Mouse (Mus musculus) lung, adult 10 weeks (tissue): ENCODE measurements around the gene Frmd8. TPM values are rescaled to one million over a fixed set of nuclear protein-coding genes. Genes with fewer than 3 reads are reported as not detected.

Experiments
- polyA plus RNA-seq: library from polyadenylated mRNA; stranded (reverse); fragments of 350-450 nt; fragmentation: Illumina TruSeq; extraction: RNeasy Lipid Tissue Mini Kit (QIAGEN cat#74804); gene quantifications from one replicate; pipeline ENCODE4 v1.2.3, GENCODE M21; 2014; ENCODE audit warnings: low read depth, low replicate concordance; ENCODE audit not compliant: insufficient read depth

The Frmd8 gene
- 15.0 TPM for polyA plus RNA-seq

GRCm38 (mm10) chr19:5874969-5875480 is at the start of gene Frmd8:
Gene Frmd8 (minus strand): TSS chr19:5875274.

GRCm38 (mm10) chr19:5924713-5925093 is 49.6 kb upstream of the Frmd8 start, which contains the start of gene Cdc42ep2:
Gene Cdc42ep2 (minus strand): TSS chr19:5924816.

GRCm38 (mm10) chr19:5913007-5913719 is 38.1 kb upstream of the Frmd8 start, which contains the start of gene Dpf2:
Gene Dpf2 (minus strand): TSS chr19:5913010.

GRCm38 (mm10) chr19:5894002-5894678 is 19.1 kb upstream of the Frmd8 start, which contains the start of gene Tigd3:
Gene Tigd3 (minus strand): TSS chr19:5894149.

GRCm38 (mm10) chr19:5877618-5878361 is 2.7 kb upstream of the Frmd8 start, which contains the start of gene Slc25a45:
Gene Slc25a45 (plus strand): TSS chr19:5877808.

Other genes with a start within 250 kb of the Frmd8 start
- gene Rela, start 237.8 kb downstream of the Frmd8 start, polyA plus RNA-seq: 49.7 TPM
- gene Sipa1, start 211.6 kb downstream of the Frmd8 start, polyA plus RNA-seq: 35.8 TPM
- gene Map3k11, start 186.5 kb downstream of the Frmd8 start, polyA plus RNA-seq: 39.2 TPM
- 19.6 TPM for gene Pcnx3, start 186.4 kb downstream of the Frmd8 start, polyA plus RNA-seq
- 0.92 TPM for gene Kcnk7, start 170.9 kb downstream of the Frmd8 start, polyA plus RNA-seq
- gene Ehbp1l1, start 149.0 kb downstream of the Frmd8 start, polyA plus RNA-seq: 25.1 TPM
- gene Fam89b, start 145.6 kb downstream of the Frmd8 start, polyA plus RNA-seq: 59.0 TPM
- gene Ltbp3, start 134.4 kb downstream of the Frmd8 start, polyA plus RNA-seq: 48.4 TPM
- 45.0 TPM for gene Scyl1, start 103.9 kb downstream of the Frmd8 start, polyA plus RNA-seq
- 10.0 TPM for gene Slc25a45, start 2.5 kb upstream of the Frmd8 start, polyA plus RNA-seq
- gene Tigd3, start 18.9 kb upstream of the Frmd8 start, polyA plus RNA-seq: 0.60 TPM
- 39.4 TPM for gene Dpf2, start 37.7 kb upstream of the Frmd8 start, polyA plus RNA-seq
- gene Cdc42ep2, start 49.5 kb upstream of the Frmd8 start, polyA plus RNA-seq: 15.7 TPM
- gene Pola2, start 88.9 kb upstream of the Frmd8 start, polyA plus RNA-seq: 10.7 TPM
- not detected for gene Slc22a20, start 110.9 kb upstream of the Frmd8 start, polyA plus RNA-seq
- 30.1 TPM for gene Capn1, start 140.6 kb upstream of the Frmd8 start, polyA plus RNA-seq
- gene Syvn1, start 171.3 kb upstream of the Frmd8 start, polyA plus RNA-seq: 23.8 TPM
- gene Mrpl49, start 182.5 kb upstream of the Frmd8 start, polyA plus RNA-seq: 25.9 TPM
- gene Fau, start 182.6 kb upstream of the Frmd8 start, polyA plus RNA-seq: 2,086 TPM
- 21.2 TPM for gene Znhit2, start 185.9 kb upstream of the Frmd8 start, polyA plus RNA-seq
- 10.4 TPM for gene Tm7sf2, start 193.1 kb upstream of the Frmd8 start, polyA plus RNA-seq
- 30.5 TPM for gene Vps51, start 202.0 kb upstream of the Frmd8 start, polyA plus RNA-seq
- not detected for gene Tmem262, start 204.8 kb upstream of the Frmd8 start, polyA plus RNA-seq
- not detected for gene Gm28374, start 207.0 kb upstream of the Frmd8 start, polyA plus RNA-seq
- gene Zfpl1, start 209.7 kb upstream of the Frmd8 start, polyA plus RNA-seq: 30.3 TPM
- gene Cdca5, start 209.7 kb upstream of the Frmd8 start, polyA plus RNA-seq: 0.73 TPM
- gene AC131692.1, start 219.1 kb upstream of the Frmd8 start, polyA plus RNA-seq: not detected
- gene Naaladl1, start 230.5 kb upstream of the Frmd8 start, polyA plus RNA-seq: not detected
- 9.6 TPM for gene Sac3d1, start 243.4 kb upstream of the Frmd8 start, polyA plus RNA-seq